Mouse (Mus musculus) gastrocnemius, postnatal 25 days (tissue): ENCODE data around the gene Lrwd1. TPM values are rescaled to one million over a fixed set of nuclear protein-coding genes. Genes with fewer than 3 reads are reported as not detected.
"Not testable (repeated sequence)": the region's sequence is repeated elsewhere in the genome, so short reads cannot be mapped to it uniquely, and the experiment has no call there.

Experiments used
- DNase-seq: peaks from one replicate; pipeline ENCODE4 v3.0.0; 2022
- total RNA-seq, 2 experiments: library from RNA; stranded (reverse); gene quantifications; 1 replicate in 1 of 2; 2 replicates in 1 of 2; pipeline ENCODE4 v1.2.3; 2021

The Lrwd1 gene
- total RNA-seq, 2 experiments from 2014 or later: 3.2 to 3.8 TPM

- DNase-seq: no peak
Observed at GRCm38 (mm10) chr5:136147704-136148103, 11.8 kb upstream of the Lrwd1 start.

GRCm38 (mm10) chr5:136146936-136147335, 11.1 kb upstream of the Lrwd1 start:
- no peak for DNase-seq

- no peak for DNase-seq
Observed at GRCm38 (mm10) chr5:136144606-136145430, 8.9 kb upstream of the Lrwd1 start.

GRCm38 (mm10) chr5:136143161-136143755, 7.4 kb upstream of the Lrwd1 start:
- DNase-seq: no peak

- no peak for DNase-seq
Observed at GRCm38 (mm10) chr5:136142746-136143145, 6.9 kb upstream of the Lrwd1 start.

GRCm38 (mm10) chr5:136140057-136140482, 4.2 kb upstream of the Lrwd1 start:
- no peak for DNase-seq

- no peak for DNase-seq
Observed at GRCm38 (mm10) chr5:136139393-136139792, 3.5 kb upstream of the Lrwd1 start.

- no peak for DNase-seq
Observed at GRCm38 (mm10) chr5:136137658-136138274, 1.9 kb upstream of the Lrwd1 start.

GRCm38 (mm10) chr5:136136292-136136990, 567 bp upstream of the Lrwd1 start:
- no peak for DNase-seq

- no peak for DNase-seq
Observed at GRCm38 (mm10) chr5:136122165-136122564, 13.7 kb downstream of the Lrwd1 start.

- DNase-seq: no peak
Observed at GRCm38 (mm10) chr5:136116784-136117112, 19.1 kb downstream of the Lrwd1 start.

- peak; percentile 92 for DNase-seq
Observed at GRCm38 (mm10) chr5:136115891-136116783, 19.7 kb downstream of the Lrwd1 start, which contains the start of gene Polr2j. Polr2j (plus strand) TSS chr5:136116631.

- not testable (repeated sequence) for DNase-seq
Observed at GRCm38 (mm10) chr5:136113546-136113945, 22.3 kb downstream of the Lrwd1 start.

- DNase-seq: no peak
Observed at GRCm38 (mm10) chr5:136109042-136109441, 26.8 kb downstream of the Lrwd1 start.

GRCm38 (mm10) chr5:136108486-136108885, 27.4 kb downstream of the Lrwd1 start:
- no peak for DNase-seq

- DNase-seq: no peak
Observed at GRCm38 (mm10) chr5:136104511-136104910, 31.4 kb downstream of the Lrwd1 start.

- peak; percentile 44 for DNase-seq
Observed at GRCm38 (mm10) chr5:136102099-136102820, 33.6 kb downstream of the Lrwd1 start.

- DNase-seq: no peak
Observed at GRCm38 (mm10) chr5:136098536-136098935, 37.3 kb downstream of the Lrwd1 start.

- DNase-seq: no peak
Observed at GRCm38 (mm10) chr5:136095089-136095488, 40.8 kb downstream of the Lrwd1 start.

- DNase-seq: no peak
Observed at GRCm38 (mm10) chr5:136094249-136095010, 41.4 kb downstream of the Lrwd1 start.
